Mouse (Mus musculus) heart, embryonic 15.5 days (tissue): ENCODE results near the gene Slc26a11. TPM values are rescaled to one million over a fixed set of nuclear protein-coding genes. Genes with fewer than 3 reads are reported as not detected.

Experiments
- ATAC-seq: fragments of 200-750 bp; cut with Nextera tagmentation; replicated peaks from 2 replicates; pipeline ENCODE4 v1.8.0; 2017; ENCODE audit warnings: low read depth, moderate TSS enrichment; ENCODE audit not compliant: insufficient number of reproducible peaks, insufficient read depth, low FRiP score
- H3K27ac ChIP-seq: fragments of 300-500 bp; sonication (generic); 2 replicates; pipeline ENCODE4 v1.5.1; 2015; ENCODE audit warnings: mild to moderate bottlenecking, inconsistent platforms
- H3K27me3 ChIP-seq: fragments of 300-500 bp; sonication (generic); 2 replicates; pipeline ENCODE4 v1.6.1; 2015; ENCODE audit warnings: inconsistent platforms
- H3K36me3 ChIP-seq: fragments of 300-500 bp; sonication (generic); 2 replicates; pipeline ENCODE4 v1.6.1; 2015; ENCODE audit warnings: mild to moderate bottlenecking, inconsistent platforms
- H3K4me1 ChIP-seq: fragments of 300-500 bp; sonication (generic); replicated peaks from 2 replicates; pipeline ENCODE4 v1.6.1; 2015; ENCODE audit warnings: inconsistent platforms
- H3K4me2 ChIP-seq: fragments of 300-500 bp; sonication (generic); 2 replicates; pipeline ENCODE4 v1.6.1; 2015; ENCODE audit warnings: inconsistent platforms, mild to moderate bottlenecking, moderate library complexity
- H3K4me3 ChIP-seq: fragments of 300-500 bp; sonication (generic); 2 replicates; pipeline ENCODE4 v1.5.1; 2015; ENCODE audit warnings: mild to moderate bottlenecking, inconsistent platforms
- H3K9ac ChIP-seq: fragments of 300-500 bp; sonication (generic); 2 replicates; pipeline ENCODE4 v1.6.1; 2015; ENCODE audit warnings: mild to moderate bottlenecking, inconsistent platforms
- H3K9me3 ChIP-seq: fragments of 300-500 bp; sonication (generic); replicated peaks from 2 replicates; pipeline ENCODE4 v1.6.1; 2016; ENCODE audit warnings: inconsistent platforms
- WGBS: fragments of 180-500 bp; shearing (Covaris S2); methylation state at CpG from one replicate; pipeline ENCODE4 v1.1.7; 2015; ENCODE audit warnings: mixed read lengths; 5-methylcytosine and 5-hydroxymethylcytosine counted together
- polyA plus RNA-seq: library from polyadenylated mRNA; unstranded; fragments of >200 nt; fragmentation: Nextera tagmentation; extraction: Ambion mirVana; gene quantifications from 2 replicates; pipeline ENCODE4 v1.2.1, GENCODE M21; 2015

The Slc26a11 gene
- polyA plus RNA-seq, 1 experiment from 2014 or later = 9.0 TPM

GRCm38 (mm10) chr11:119338271-119339059 is 16.9 kb upstream of the Slc26a11 start:
- 0 out of 2 replicates have a peak, but pooled peaks have one; percentile 19 for ATAC-seq
- Histone ChIP-seq H3K27ac (peak overlapping the region; percentile 31; the same call in 1 of the 2 replicates), H3K9ac (no peak overlapping the region)

GRCm38 (mm10) chr11:119339179-119339578 is 16.2 kb upstream of the Slc26a11 start:
- WGBS = 42% methylated on average over 5 of the region's 5 CpGs
- no peak overlapping the region for H3K4me3 ChIP-seq
- no peak overlapping the region for H3K4me2 ChIP-seq
- no peaks in the 10 kb centered on the region for H3K9me3 ChIP-seq
- no peak overlapping the region for H3K9ac ChIP-seq
- peak overlapping the region; percentile 31; the same call in 1 of the 2 replicates for H3K27ac ChIP-seq
- H3K4me1 ChIP-seq = peaks cover 15% of the 10 kb centered on the region
- H3K27me3 ChIP-seq = no peaks in the 10 kb centered on the region
- ATAC-seq = no peak; the same call in 1 of the 2 replicates
- H3K36me3 ChIP-seq = no peaks in the 10 kb centered on the region

More at GRCm38 (mm10) chr11:119338271-119339059, 16.9 kb upstream of the Slc26a11 start:
- Histone ChIP-seq H3K4me2 (no peak overlapping the region), H3K27me3 (0 out of 2 replicates have a peak, but pooled peaks cover 4% of the 10 kb centered on the region), H3K4me3 (no peak overlapping the region), H3K36me3 (no peaks in the 10 kb centered on the region), H3K4me1 (peaks cover 15% of the 10 kb centered on the region), H3K9me3 (no peaks in the 10 kb centered on the region)
- WGBS = 57% methylated on average over 10 of the region's 10 CpGs

- Histone ChIP-seq H3K27ac (no peak overlapping the region), H3K4me1 (peaks cover 15% of the 10 kb centered on the region), H3K36me3 (no peaks in the 10 kb centered on the region), H3K4me3 (no peak overlapping the region), H3K27me3 (no peaks in the 10 kb centered on the region), H3K9me3 (no peaks in the 10 kb centered on the region), H3K9ac (no peak overlapping the region), H3K4me2 (no peak overlapping the region)
- 2% methylated on average over 5 of the region's 5 CpGs for WGBS
- ATAC-seq = no peak
Measured at GRCm38 (mm10) chr11:119339637-119340036, 15.7 kb upstream of the Slc26a11 start.

GRCm38 (mm10) chr11:119344178-119344577 is 11.2 kb upstream of the Slc26a11 start:
- Histone ChIP-seq H3K36me3 (0 out of 2 replicates have a peak, but pooled peaks cover 3% of the 10 kb centered on the region), H3K9me3 (no peaks in the 10 kb centered on the region), H3K4me2 (no peak overlapping the region), H3K27ac (no peak overlapping the region), H3K4me1 (peaks cover 6% of the 10 kb centered on the region), H3K27me3 (no peaks in the 10 kb centered on the region), H3K4me3 (no peak overlapping the region), H3K9ac (no peak overlapping the region)
- ATAC-seq = no peak
- 76% methylated on average over 8 of the region's 8 CpGs for WGBS

- peaks cover 6% of the 10 kb centered on the region for H3K4me1 ChIP-seq
- H3K4me2 ChIP-seq = no peak overlapping the region
- no peak overlapping the region for H3K9ac ChIP-seq
- no peaks in the 10 kb centered on the region for H3K27me3 ChIP-seq
- no peak overlapping the region for H3K27ac ChIP-seq
- 62% methylated on average over 6 of the region's 6 CpGs for WGBS
- no peaks in the 10 kb centered on the region for H3K9me3 ChIP-seq
- no peak overlapping the region for H3K4me3 ChIP-seq
- no peak for ATAC-seq
- H3K36me3 ChIP-seq = 0 out of 2 replicates have a peak, but pooled peaks cover 3% of the 10 kb centered on the region
Measured at GRCm38 (mm10) chr11:119344865-119345264, 10.5 kb upstream of the Slc26a11 start.

GRCm38 (mm10) chr11:119347125-119347524 is 8.2 kb upstream of the Slc26a11 start:
- 85% methylated on average over 4 of the region's 4 CpGs for WGBS
- H3K27ac ChIP-seq = no peak overlapping the region

GRCm38 (mm10) chr11:119352113-119352512 is 3.2 kb upstream of the Slc26a11 start:
- ATAC-seq = no peak
- Histone ChIP-seq H3K4me1 (peaks cover 14% of the 10 kb centered on the region), H3K4me2 (no peak overlapping the region), H3K9ac (no peak overlapping the region), H3K27me3 (no peaks in the 10 kb centered on the region), H3K36me3 (no peaks in the 10 kb centered on the region), H3K4me3 (no peak overlapping the region), H3K9me3 (no peaks in the 10 kb centered on the region), H3K27ac (no peak overlapping the region)
- WGBS = 72% methylated on average over 7 of the region's 7 CpGs

More at GRCm38 (mm10) chr11:119347125-119347524, 8.2 kb upstream of the Slc26a11 start:
- ATAC-seq = no peak
- Histone ChIP-seq H3K9ac (no peak overlapping the region), H3K27me3 (no peaks in the 10 kb centered on the region), H3K4me2 (no peak overlapping the region), H3K9me3 (no peaks in the 10 kb centered on the region), H3K4me3 (no peak overlapping the region), H3K4me1 (peaks cover 6% of the 10 kb centered on the region), H3K36me3 (0 out of 2 replicates have a peak, but pooled peaks cover 3% of the 10 kb centered on the region)

- no peaks in the 10 kb centered on the region for H3K36me3 ChIP-seq
- no peaks in the 10 kb centered on the region for H3K27me3 ChIP-seq
- 71% methylated on average over 4 of the region's 4 CpGs for WGBS
- peaks cover 14% of the 10 kb centered on the region for H3K4me1 ChIP-seq
- H3K9me3 ChIP-seq = no peaks in the 10 kb centered on the region
- no peak overlapping the region for H3K9ac ChIP-seq
- no peak overlapping the region for H3K4me3 ChIP-seq
- no peak overlapping the region for H3K27ac ChIP-seq
- no peak for ATAC-seq
- no peak overlapping the region for H3K4me2 ChIP-seq
Measured at GRCm38 (mm10) chr11:119353946-119354345, 1.4 kb upstream of the Slc26a11 start.

GRCm38 (mm10) chr11:119354798-119355442 is 437 bp upstream of the Slc26a11 start:
- Histone ChIP-seq H3K4me3 (peak overlapping the region; percentile 81), H3K9me3 (no peaks in the 10 kb centered on the region), H3K9ac (peak overlapping the region; percentile 77), H3K36me3 (peaks cover 7% of the 10 kb centered on the region; the same call in 1 of the 2 replicates), H3K27ac (peak overlapping the region; percentile 89), H3K4me1 (peaks cover 14% of the 10 kb centered on the region), H3K4me2 (peak overlapping the region; percentile 94), H3K27me3 (no peaks in the 10 kb centered on the region)
- ATAC-seq = peak; percentile 29
- 1% methylated on average over 23 of the region's 23 CpGs for WGBS

GRCm38 (mm10) chr11:119359089-119359488 is 3.7 kb downstream of the Slc26a11 start:
- Histone ChIP-seq H3K9ac (no peak overlapping the region), H3K27ac (no peak overlapping the region), H3K4me3 (no peak overlapping the region), H3K36me3 (peaks cover 10% of the 10 kb centered on the region; the same call in 1 of the 2 replicates), H3K27me3 (no peaks in the 10 kb centered on the region), H3K9me3 (no peaks in the 10 kb centered on the region), H3K4me1 (peaks cover 19% of the 10 kb centered on the region), H3K4me2 (no peak overlapping the region)
- no peak for ATAC-seq
- 90% methylated on average over 10 of the region's 10 CpGs for WGBS

GRCm38 (mm10) chr11:119362769-119363533 is 7.6 kb downstream of the Slc26a11 start:
- 0 out of 2 replicates have a peak, but pooled peaks have one; percentile 10 for ATAC-seq
- 36% methylated on average over 11 of the region's 11 CpGs for WGBS
- no peak overlapping the region for H3K4me3 ChIP-seq
- no peaks in the 10 kb centered on the region for H3K27me3 ChIP-seq
- H3K9me3 ChIP-seq = no peaks in the 10 kb centered on the region
- no peak overlapping the region for H3K9ac ChIP-seq
- H3K4me2 ChIP-seq = no peak overlapping the region
- H3K36me3 ChIP-seq = peaks cover 20% of the 10 kb centered on the region
- H3K4me1 ChIP-seq = peaks cover 5% of the 10 kb centered on the region; the same call in 1 of the 2 replicates
- H3K27ac ChIP-seq = no peak overlapping the region
